Mouse (Mus musculus) testis, adult 2 months (tissue): ENCODE measurements at regions not wholly inside any gene's neighbourhood (a gene's known extent, or its start where the extent isn't known, plus 50 kb on each side); places are given as distances from the start of the nearest gene placed in this dataset.

Source experiments
- CTCF ChIP-seq: fragments of 200-500 bp; IDR thresholded peaks from 2 replicates; pipeline ENCODE4 v1.5.1; 2012; ENCODE audit warnings: low read depth, mild to moderate bottlenecking, inconsistent platforms, low read length, moderate library complexity; ENCODE audit not compliant: control insufficient read depth, insufficient read depth, insufficient replicate concordance
- POLR2A ChIP-seq: fragments of 200-500 bp; IDR thresholded peaks from 2 replicates; pipeline ENCODE4 v1.6.1; 2012; ENCODE audit warnings: low read depth, mild to moderate bottlenecking, inconsistent platforms, low read length, moderate library complexity; ENCODE audit not compliant: control insufficient read depth

DNA sequence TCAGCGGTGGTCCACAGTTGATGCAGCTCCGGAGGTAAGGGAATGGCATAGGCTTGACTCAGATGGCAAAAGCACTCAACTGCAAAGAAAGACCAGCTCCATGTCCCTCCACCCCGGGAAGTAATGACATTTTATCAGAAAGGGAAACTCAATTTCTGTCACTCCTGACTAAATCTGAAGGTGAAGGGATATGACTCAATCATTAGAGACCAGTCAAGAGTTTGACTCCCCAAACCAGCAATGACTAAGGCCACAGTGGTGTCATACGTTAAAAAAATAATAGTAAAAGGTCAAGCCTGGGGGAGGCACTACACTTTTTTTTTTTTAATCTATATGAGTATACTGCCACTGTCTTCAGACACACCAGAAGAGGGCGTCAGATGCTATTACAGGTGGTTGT is 141.7 kb downstream of the Basp1 start:
- no peak for TF ChIP-seq POLR2A
- no peak for TF ChIP-seq CTCF
